Mouse (Mus musculus) activated CD4-positive, CD25-positive, alpha-beta regulatory T cell, adult 4 months (primary cell): ENCODE results near the gene Sema4g. TPM values are rescaled to one million over a fixed set of nuclear protein-coding genes. Genes with fewer than 3 reads are reported as not detected.
A peak's percentile ranks its signal among the peaks of the same experiment; 100 is the strongest.

Experiments
- ATAC-seq: one replicate; pipeline ENCODE4 v1.8.0; 2017
- polyA plus RNA-seq, 2 experiments: library from polyadenylated mRNA; unstranded; fragments of 100-300 nt; shearing (Covaris generic); gene quantifications; one replicate each; pipeline ENCODE4 v1.2.1; 2017

The Sema4g gene
- polyA plus RNA-seq, 2 experiments from 2014 or later = 0.24 TPM; not detected in 1

DNA sequence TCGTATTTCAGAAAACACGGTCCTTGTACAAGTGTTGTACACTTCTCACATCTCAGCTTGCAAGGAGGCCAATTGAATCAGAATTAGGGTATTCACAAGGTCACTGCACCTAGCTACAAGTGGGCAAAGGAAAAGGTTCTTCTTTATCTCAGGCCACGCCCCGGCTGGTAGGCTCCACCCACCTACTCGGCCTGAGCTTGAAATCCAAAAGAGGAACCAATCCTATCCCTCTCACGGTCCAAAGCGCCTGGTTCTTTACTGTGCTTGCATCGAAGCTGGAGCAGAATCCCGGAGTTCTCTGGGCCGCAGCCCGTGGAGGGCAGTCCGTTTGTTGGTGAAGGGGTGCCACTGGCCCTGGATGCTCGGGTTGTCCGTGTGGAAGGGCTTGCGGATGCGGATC lies 16.5 kb downstream of the Sema4g start, which contains the start of gene Twnk:
TSS of gene Twnk (plus strand) at position 220 of the 400 bp plus-strand sequence.
- ATAC-seq = no peak

DNA sequence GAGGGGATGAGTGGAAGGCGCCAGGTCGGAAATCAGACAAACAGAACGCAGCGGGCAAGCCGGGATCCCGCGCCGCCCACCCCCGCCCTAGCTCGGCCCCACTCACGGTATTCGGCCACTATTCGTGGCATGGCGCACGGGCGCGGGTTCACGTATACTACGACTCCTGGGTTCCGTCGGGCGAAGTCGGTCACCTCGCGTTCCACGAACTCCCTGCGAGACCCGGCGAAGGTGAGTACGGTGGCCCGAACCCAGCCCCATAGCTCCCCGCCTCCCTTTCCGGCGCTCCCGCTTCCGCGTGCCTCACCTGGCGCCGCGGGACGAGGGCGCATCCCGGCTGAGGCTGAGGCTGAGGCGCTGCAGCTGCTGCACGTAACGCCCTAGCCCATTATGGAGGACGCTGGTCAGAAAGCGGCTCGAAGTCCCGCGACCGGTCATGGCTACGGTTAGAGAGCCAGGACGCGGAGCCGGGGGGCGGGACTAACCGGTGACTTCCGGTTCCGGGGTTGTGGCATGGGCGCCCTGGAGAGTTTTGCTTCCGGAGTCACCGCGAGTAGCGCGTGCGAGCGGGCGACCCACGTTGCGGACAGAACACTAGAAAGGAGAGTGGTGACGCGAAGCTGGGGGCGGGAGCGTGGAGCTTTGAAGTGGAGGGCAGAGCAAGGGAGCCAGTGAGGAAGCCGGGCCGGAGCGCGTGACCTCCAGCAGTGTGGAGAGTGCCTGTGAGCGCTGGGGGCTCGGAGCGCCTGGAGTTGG lies 17.2 kb downstream of the Sema4g start, which contains the start of gene Mrpl43:
TSS of gene Mrpl43 (minus strand) at position 486 of the 756 bp plus-strand sequence.
- peak; percentile 96 for ATAC-seq

DNA sequence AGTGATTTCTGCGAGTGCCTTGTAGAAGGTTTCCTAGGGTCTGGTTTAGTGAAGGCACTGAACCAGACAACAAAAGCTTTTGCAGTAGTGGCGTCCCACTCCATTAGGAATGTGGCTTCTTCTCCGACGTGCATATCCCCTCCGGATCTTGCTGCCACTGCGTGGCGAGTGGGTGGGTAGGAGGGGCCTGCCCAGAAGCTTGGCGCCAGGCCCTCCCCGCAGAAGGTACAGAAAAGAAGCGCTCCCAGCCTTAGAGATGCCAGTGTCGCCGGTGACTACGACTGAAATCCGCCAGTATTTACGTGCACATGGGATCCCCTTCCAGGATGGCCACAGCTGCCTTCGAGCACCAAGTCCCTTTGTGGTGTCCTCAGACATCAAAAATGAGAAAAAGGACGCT lies 18.1 kb downstream of the Sema4g start:
- ATAC-seq = no peak

DNA sequence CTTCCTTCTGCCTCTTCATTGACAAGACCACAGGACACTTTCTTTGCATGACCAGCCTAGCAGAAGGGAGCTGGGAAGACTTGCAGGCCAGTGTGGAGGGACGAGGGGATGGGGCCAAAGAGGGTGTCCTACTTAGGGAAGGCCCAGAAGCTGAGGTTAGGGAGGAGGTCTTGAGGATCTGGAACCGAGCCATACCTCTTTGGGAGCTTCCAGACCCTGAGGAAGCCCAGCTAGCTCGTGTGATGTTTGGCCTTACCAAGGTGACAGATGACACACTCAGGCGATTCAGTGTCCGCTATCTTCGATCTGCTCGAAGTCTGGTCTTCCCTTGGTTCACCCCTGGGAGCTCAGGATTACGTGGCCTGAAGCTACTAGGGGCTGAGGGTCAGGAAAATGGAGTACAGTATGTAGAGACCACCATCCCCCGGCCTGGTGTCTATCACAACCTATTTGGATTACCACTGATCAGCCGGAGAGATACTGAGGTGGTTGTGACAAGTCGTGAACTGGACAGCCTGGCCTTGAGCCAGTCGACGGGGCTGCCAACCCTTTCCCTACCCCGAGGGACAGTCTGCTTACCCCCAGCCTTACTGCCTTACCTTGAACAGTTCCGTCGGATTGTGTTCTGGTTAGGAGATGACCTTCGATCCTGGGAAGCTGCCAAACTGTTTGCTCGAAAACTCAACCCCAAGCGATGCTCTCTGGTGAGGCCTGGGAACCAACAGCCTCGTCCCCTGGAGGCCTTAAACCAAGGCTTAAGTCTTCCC lies 18.7 kb downstream of the Sema4g start:
- ATAC-seq = no peak

DNA sequence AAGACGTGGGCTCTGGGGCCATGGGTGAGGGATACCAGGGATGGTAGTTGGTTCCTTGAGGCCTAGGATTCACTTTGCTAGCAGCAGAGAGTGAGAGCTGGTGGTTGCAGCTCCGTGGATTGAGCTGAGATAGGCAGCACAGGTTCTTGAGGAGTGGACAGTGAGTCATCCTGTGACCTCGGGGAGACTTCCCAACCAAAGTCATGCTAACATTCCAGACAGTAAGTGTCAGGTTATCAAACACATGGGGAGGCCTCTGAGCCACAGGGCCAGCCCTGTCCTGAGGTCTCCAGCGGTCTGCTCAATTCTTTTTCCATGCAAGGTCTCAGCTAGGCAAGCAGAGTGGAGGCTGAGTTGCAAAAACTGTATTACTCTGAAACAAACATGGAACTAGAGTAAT lies 21.7 kb downstream of the Sema4g start:
- no peak for ATAC-seq

DNA sequence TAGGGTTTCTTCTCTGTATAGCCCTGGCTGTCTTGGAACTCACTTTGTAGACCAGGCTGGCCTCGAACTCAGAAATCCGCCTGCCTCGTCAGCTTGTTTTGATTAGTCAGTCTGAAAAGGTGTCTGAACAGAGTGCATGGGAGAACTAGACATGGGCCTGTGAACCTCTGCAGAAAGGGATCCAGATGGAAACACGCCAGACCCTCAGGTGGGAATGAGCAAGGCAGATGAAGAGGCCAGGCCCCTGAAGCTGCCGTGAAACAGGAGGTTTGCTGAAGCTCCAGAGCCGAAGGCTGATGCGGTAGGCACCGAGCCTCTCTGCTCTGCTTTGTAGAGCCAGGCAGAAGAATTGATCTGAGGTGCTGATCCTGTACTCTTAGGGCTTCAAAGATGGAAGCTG lies 23.3 kb downstream of the Sema4g start:
- no peak for ATAC-seq

DNA sequence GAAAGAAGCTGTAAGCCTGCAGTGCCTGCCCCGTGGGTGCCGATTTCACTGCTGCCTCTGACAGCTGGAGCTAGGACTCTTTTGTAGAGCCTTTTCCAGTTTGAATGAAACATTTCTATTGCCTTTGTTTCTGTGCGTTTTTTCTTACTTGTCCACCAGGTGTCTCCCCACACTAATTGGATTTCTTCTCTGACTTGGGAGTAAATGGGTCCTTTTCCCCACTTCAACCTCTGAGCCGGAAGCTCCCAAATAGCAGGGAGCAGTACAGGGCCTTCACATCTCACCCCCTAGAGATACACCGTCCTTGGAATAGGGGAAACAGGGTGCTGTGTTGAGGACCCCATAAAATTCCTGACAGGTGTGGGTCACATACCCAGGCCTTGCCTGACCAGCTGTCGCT lies 23.7 kb downstream of the Sema4g start:
- no peak for ATAC-seq

DNA sequence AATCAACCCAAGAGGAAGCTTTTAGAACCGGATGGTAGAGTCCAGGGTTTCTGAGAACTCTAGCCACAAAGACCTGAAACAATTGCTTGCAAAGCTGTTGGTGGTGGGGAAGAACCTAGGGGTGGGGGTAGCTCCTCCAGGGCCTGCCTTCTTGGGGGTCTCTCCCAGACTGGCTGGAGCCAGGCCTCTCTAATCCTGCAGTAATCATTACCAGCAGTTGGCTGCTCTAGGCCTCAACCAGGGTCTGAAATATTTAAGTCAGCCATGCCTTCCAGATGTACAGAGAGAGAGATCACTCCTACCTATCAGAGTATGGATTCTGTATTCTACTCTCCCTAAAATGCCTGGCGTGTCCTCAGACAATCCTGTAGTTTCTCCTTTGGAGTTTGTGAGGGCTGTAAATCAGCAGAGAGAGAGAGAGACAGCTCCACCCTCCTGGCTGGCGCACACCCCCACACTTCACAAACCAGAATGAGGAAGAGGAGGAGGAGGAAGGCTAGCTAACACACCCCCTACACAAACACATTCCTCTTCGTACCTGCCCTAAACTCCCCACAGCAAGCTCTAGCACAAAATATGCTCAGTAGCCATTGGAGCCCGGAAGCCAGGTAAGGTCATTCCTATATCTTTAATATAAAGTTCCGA lies 24.8 kb downstream of the Sema4g start:
- no peak for ATAC-seq

DNA sequence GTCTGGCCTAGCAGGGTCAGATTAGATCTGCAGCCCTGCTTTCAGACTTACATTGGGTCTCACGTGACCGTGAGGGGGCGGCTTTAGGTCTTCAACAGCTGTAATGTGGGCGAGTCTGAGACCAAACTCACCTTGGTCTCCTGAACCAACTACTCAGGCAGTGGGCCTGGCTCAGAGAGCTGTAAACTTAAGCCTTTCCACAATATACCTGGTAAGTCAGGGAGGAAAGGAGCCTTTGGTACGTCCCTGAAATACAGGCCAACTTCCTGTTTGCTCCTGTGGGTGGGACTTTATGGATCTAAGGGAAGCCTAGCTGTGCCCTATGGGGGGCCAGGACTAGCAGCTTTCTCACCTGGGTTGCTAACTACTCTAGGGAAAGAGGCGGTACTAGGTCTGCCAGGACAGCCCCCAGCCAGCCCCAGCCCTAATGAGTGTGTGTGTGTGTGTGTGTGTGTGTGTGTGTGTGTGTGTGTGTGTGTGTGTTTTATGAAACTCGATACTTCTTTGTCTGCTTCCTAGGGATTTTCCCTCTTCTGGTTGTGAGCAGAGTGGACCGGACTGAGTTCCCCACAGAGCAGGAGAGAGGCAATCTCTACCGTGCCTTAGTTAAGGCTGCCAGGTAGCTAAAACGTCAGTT lies 25.6 kb downstream of the Sema4g start, which contains the start of gene Lzts2:
TSS of gene Lzts2 (plus strand) at position 80 of the 637 bp plus-strand sequence.
- ATAC-seq = peak; percentile 19

DNA sequence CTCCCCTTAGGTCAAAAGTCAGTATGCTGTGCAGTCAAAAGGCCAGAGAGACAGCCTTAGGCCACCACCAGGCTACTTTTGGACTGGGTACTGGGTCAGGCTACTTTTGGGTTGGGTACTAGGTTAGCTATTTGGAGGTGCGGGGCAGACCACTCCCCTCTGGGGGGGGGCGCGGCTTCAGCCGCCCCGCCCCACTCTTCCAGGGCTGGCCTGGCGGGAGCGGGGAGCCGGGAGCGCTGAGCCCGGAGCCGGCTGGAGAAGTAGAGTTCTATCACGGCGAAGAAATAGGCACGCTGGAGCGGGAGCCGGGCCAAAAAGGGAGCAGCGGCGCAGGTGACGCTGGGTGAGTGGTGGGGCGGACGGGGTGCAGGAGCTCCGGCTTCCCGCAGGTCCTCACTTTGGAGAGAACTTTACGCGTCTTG lies 26.1 kb downstream of the Sema4g start:
- ATAC-seq = peak; percentile 29

DNA sequence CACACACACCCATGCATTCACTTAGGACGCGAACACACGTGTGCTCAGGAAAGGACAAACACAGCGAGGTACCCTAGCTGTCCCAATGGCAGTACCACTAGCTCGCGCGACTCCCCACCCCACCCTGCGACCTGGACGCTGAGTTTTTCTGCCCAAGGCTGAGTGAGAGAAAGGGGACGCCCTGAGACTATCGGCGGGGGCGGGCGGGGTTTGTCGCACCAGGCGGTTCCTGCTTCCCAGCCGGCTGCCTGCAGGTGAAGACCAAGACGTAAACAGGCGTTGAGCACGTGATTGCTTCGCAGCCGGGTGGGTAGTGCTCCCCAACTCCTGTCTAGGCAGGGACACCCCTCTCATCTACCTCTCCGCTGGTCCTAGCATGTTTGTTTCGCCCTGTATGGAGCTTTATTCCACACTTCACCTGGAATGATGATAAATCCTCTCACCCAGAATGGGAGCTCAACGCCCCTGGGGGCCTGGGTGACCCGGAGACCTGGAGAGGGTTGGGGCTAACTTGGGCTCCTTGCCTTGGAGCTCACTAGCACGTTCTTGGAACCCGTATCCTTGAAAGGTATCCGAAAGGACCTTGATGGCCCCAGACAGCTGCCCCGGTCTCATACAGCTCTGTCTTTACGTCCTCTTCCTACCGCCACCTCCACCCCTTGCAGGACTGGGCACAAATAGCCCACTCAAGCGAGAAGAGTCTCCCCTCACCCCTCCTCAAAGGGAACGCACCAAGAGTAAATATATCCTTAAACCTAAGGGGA lies 26.8 kb downstream of the Sema4g start:
- ATAC-seq = peak; percentile 70

DNA sequence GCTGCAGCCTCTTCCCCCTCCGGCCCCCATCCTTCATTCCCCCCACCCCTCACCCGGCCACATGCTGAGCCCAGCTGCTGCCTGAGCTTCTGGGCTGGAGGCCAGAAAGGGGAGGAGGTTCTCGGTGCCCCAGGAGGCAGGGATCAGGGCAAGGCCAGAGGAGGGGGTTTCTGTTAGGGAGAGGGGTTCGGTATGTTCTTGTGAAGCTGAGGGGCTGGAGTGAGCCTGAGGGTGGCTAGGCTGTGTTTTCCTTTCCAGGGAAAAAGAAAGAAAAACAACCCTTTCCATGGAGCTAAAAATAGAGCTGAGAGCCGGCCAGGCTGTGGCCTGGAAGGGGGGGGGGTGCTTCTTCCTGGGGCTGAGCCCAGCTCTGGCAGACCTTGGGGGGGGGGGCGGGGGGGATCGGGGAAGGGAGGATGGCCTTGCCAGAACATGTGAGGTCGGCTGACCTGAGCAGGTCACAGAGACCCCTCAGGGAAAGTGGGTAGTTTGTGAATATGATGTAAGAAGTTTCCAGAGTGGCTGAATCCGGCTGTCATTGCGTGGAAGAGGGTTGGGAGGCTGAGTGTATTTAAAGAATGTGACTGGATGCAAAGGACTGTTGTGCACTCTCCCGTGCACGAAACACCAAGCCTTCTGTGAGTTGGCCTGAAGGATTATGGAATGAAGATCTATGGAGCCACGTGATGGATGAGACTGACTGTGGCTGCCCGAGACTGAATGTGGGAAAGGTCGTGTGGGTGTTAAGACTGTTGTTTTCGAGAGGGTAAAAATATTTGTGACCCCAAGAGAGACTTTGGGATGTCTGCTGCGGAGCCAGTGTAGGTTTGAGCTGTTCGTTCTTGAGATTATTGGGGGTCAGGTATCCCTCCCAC lies 27.7 kb downstream of the Sema4g start:
- ATAC-seq = no peak

DNA sequence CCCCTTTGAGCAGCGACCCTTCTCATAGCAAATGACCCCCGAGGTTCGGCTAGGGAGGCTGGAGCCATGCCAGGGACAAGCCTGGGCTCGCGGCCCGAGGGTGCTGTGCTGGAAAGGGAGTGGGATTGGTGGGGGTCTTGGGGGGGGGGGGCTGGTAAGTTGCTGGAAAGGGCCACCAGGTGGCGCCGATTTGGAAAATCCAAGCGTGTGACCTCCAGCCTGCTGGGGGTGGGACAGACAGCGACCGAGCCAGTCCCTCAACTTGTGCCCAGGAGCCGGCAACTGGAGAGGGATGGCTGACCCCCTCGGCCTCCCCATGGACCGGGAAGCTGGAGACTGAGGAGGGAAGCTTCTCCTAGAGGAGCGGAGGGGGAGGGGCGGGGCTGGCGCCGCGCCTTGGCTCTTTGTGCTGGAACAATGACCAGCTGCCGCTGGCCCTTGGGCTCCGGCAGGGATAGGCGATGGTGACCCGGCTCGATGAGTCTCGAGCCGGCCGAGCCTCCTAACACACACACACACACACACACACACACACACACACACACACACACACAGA lies 28.4 kb downstream of the Sema4g start:
- no peak for ATAC-seq

DNA sequence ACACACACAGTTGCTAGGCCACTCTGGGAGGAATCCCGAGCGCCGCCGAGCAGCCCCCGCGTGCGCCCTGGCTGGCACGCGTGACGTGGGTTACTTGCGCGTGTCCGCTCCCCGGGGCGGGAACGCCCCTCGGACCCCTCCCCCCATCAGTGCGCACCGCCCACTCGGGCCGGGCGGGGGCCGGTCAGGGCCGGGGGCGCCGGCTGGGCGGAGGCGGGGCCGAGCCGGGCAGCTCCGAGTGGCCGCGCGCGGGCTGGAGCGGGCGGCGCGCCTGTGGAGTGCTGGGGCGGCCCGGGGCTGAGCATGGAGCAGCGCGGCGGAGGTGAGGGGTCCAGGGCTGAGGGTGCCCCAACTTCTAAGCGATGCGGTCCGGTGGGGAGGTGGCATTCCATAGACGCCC lies 29.0 kb downstream of the Sema4g start:
- peak; percentile 9 for ATAC-seq

DNA sequence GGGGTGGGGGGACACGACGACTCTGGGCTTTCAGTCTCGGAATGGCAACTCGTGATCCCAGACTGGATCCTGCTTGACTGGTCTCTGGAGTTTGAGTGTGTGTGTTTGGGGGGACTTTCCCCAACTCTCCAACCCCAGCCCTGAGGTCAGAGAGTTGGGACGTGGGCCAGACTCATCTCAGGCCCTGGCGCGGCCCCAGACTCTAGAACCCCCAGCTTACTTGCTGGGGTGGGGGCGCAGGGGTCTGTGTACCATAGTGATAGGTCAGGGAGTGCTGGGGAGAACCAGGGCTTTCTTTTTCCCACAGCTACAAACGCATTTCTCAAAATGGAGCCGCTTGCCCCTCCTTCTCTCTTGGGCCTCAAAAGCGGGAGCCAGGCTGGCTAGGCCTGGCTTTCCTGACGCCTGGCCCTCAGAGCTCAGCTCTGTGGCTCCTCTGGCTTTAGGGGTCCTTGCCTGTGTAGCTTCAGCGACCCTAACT lies 29.5 kb downstream of the Sema4g start:
- ATAC-seq = no peak

DNA sequence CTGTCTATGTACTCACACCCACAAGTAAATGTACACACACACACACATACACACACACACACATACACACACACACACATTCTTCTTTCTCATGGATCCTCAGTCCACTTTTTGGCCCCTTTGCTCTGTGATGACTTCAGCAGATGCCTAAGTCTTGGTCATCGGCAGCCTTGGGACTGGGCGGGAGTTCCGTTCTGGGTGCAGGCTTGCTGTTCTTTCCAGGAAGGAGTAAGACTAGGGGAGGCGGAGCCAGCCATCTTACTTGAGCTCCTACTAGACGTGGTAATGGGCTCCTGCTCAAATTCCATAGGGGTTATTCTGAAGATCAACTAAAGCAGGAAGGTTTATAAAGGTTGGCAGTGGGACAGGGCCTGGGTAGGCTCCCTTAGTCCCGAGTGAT lies 31.4 kb downstream of the Sema4g start:
- no peak for ATAC-seq

DNA sequence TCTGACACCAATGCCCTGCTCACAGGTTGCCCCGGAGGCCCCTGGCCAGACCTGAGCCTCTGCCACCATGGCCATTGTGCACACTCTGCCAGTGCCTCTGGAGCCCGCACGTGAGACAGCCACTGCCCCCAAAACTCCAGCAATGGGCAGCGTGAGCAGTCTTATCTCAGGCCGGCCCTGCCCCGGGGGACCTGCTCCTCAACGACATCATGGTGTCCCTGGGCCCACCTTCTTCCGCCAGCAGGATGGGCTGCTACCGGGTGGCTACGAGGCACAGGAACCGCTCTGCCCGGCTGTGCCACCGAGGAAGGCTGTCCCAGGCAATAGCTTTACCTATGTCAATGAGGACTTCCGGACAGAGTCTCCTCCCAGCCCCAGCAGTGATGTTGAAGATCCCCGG lies 32.5 kb downstream of the Sema4g start:
- ATAC-seq = no peak

DNA sequence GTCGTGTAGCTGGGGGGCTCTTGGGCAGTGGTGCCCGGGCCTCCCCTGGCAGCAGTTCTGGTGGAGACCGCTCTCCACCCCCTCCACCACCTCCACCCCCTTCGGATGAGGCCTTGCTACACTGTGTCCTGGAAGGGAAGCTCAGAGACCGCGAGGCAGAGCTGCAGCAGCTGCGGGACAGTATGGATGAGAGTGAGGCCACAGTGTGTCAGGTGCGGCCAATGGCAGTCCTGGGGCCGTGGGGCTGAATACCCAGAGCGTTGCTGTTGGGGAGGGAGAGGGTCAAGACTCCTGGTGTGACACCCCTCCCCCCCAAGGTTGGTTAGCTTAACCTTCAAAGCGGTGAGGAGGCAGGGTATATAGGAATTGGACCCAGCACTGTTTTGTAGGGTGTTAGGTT lies 35.1 kb downstream of the Sema4g start:
- ATAC-seq = no peak

DNA sequence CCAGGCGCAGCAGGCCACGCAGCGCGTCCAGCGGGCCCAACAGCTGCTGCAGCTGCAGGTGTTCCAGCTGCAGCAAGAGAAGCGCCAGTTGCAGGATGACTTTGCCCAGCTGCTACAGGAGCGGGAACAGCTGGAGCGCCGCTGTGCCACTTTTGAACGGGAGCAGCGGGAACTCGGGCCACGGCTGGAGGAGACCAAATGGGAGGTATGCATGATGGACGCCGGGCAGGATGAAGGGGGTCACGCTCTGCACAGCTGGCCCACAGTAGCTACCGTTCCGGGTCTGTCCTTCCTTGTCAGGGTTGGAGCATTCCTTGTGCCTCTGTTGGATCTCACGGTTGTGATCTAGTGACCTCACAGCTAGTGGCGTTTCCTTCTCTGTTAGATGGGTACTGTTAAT lies 35.9 kb downstream of the Sema4g start:
- ATAC-seq = no peak

DNA sequence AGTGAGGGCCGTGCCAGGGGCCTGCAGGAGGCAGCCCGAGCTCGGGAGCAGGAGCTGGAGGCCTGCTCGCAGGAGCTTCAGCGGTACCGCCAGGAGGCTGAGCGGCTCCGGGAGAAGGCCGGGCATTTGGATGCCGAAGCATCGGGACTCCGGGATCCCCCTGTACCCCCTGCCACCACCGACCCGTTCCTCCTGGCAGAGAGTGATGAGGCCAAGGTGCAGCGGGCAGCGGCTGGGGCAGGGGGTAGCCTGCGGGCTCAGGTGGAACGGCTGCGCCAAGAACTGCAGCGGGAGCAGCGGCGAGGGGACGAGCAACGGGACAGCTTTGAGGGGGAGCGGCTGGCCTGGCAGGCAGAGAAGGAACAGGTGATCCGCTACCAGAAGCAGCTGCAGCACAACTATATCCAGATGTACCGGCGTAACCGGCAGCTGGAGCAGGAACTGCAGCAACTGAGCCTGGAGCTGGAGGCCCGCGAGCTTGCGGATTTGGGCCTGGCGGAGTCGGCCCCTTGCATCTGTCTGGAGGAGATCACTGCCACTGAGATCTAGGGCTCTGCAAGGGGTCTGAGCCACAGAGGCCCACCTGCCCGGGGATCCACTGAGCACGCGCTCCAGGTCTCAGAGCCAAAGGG lies 37.2 kb downstream of the Sema4g start:
- no peak for ATAC-seq
